Mouse (Mus musculus) erythroblast, embryonic 14.5 days (primary cell): ENCODE data around the gene Lats2.

Experiments
- GATA1 ChIP-seq: IDR thresholded peaks from 2 replicates; pipeline ENCODE4 v1.6.1; 2012; ENCODE audit warnings: low read length, inconsistent platforms, mixed read lengths
- TAL1 ChIP-seq: IDR thresholded peaks from 3 replicates; pipeline ENCODE4 v1.6.1; 2012; ENCODE audit warnings: low read length, inconsistent platforms, mixed read lengths

DNA sequence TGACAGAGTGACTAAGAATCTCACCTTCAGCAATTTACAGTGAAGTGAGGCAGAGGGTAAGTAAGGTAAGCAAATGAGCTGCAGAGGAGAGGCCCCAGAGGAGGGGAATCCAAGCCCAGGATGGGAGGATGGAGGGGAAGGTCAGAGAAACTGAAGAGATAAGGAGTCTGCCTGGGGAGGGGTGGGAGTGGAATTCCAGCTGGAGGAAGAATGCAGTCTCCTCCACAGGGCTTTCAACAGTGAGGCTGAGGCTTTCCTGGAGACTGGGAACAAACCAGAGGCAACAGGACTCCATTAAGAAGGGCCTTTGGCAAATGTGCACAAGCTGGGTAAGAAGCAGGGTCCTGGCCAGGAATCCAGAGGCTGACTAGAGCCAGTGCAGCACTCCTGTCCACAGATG is 21.1 kb downstream of the Lats2 start:
- no peak for TF ChIP-seq TAL1
- no peak for TF ChIP-seq GATA1
